Mouse (Mus musculus): Measurements from ENCODE around the gene Brpf3. TPM values are rescaled to one million over a fixed set of nuclear protein-coding genes. Genes with fewer than 3 reads are reported as not detected.

The Brpf3 gene
- polyA plus RNA-seq, 1 experiment from 2014 or later: 5.4 TPM

DNA sequence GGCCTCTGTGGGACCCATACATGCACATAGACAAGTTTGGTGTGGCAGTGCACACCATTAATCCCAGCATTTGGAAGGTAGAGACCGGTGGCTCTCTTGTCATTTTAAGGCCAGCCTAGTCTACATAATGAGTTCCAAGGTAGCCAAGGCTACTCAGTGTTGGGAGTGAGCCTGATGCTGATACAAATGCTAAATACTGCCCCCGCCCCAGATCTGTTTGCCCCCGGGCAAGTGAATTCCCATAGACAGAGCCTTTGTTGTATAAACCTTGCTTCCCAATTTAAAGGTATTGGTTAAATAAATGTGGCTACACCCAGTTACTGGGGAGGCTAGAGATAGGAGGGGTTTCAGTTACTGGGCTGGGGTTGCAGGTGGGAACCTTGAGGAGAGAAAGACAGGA lies 15.9 kb upstream of the Brpf3 start:
- WGBS: 93% methylated on average over 3 of the region's 3 CpGs
- Histone ChIP-seq H3K9me3 (replicated peaks; ENCODE audit: control insufficient read depth, low read length) (no peaks in the 10 kb centered on the region), H3K27me3 (replicated peaks; ENCODE audit: control insufficient read depth, insufficient read depth, low read length) (no peaks in the 10 kb centered on the region), H3K27ac (ENCODE audit: low read depth, low read length) (no peak overlapping the region), H3K4me2 (ENCODE audit: low read length) (no peak overlapping the region), H3K9ac (ENCODE audit: low read length) (no peak overlapping the region), H3K4me3 (ENCODE audit: low read depth, low read length) (no peak overlapping the region), H3K4me1 (ENCODE audit: control insufficient read depth, insufficient read depth, low read length) (no peaks in the 10 kb centered on the region), H3K36me3 (ENCODE audit: control insufficient read depth, insufficient read depth, low read length) (no peaks in the 10 kb centered on the region)
- DNase-seq (ENCODE audit: low spot score) (no peak), ATAC-seq (no peak)

DNA sequence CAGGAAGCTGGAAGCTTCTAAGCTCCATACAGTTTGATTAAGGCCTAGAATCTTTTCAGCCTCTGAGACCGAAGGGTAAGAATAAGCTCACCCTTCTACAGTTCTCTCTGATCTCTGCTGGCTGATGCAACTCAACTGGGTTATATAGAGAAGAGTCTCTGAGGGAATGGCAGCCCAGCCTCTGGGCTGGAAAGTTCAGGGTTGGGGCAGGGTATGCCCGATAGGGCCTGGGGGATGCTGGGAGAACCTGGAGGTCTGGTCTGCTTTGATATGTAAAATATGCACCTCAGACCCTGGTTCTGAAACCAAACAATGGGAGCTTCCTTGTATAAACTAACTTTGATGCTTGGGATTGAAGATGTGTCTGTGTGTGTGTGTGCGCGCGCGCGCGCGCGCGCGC lies 13.4 kb upstream of the Brpf3 start:
- Histone ChIP-seq H3K36me3 (ENCODE audit: control insufficient read depth, insufficient read depth, low read length) (no peaks in the 10 kb centered on the region), H3K9ac (ENCODE audit: low read length) (no peak overlapping the region), H3K4me1 (ENCODE audit: control insufficient read depth, insufficient read depth, low read length) (no peaks in the 10 kb centered on the region), H3K9me3 (replicated peaks; ENCODE audit: control insufficient read depth, low read length) (no peaks in the 10 kb centered on the region), H3K4me3 (ENCODE audit: low read depth, low read length) (no peak overlapping the region), H3K27ac (ENCODE audit: low read depth, low read length) (no peak overlapping the region), H3K4me2 (ENCODE audit: low read length) (no peak overlapping the region), H3K27me3 (replicated peaks; ENCODE audit: control insufficient read depth, insufficient read depth, low read length) (no peaks in the 10 kb centered on the region)
- 97% methylated on average over 12 of the region's 12 CpGs for WGBS
- ATAC-seq (no peak), DNase-seq (ENCODE audit: low spot score) (no peak)

DNA sequence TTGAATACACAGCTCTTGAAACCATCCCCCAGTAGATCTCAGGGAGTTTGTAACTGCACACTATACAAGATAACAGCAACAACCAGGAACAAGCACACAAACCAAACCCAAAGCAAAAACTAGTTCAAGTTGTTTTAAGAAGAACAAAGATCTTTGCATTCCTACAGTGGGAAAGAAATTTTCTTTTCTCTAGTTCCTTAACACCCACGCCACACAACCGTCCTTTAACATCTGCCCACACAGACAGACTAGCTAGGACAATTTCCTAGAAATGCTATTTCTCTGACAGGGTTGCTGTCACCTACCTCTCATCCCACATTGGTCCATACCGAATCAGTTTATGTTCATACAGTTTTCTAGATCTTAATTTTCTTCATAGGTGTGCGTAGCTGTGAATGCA lies 3.9 kb upstream of the Brpf3 start:
- no peak overlapping the region for H3K27ac ChIP-seq (ENCODE audit: low read depth, low read length)
- H3K27me3 ChIP-seq (replicated peaks; ENCODE audit: control insufficient read depth, insufficient read depth, low read length): no peaks in the 10 kb centered on the region
- DNase-seq (ENCODE audit: low spot score): no peak
- H3K9me3 ChIP-seq (replicated peaks; ENCODE audit: control insufficient read depth, low read length): no peaks in the 10 kb centered on the region
- H3K9ac ChIP-seq (ENCODE audit: low read length): no peak overlapping the region
- no peak overlapping the region for H3K4me2 ChIP-seq (ENCODE audit: low read length)
- 91% methylated on average over 4 of the region's 4 CpGs for WGBS
- no peak overlapping the region for H3K4me3 ChIP-seq (ENCODE audit: low read depth, low read length)
- no peak for ATAC-seq
- peaks cover 11% of the 10 kb centered on the region; the same call in 1 of the 2 replicates for H3K4me1 ChIP-seq (ENCODE audit: control insufficient read depth, insufficient read depth, low read length)
- no peaks in the 10 kb centered on the region for H3K36me3 ChIP-seq (ENCODE audit: control insufficient read depth, insufficient read depth, low read length)

DNA sequence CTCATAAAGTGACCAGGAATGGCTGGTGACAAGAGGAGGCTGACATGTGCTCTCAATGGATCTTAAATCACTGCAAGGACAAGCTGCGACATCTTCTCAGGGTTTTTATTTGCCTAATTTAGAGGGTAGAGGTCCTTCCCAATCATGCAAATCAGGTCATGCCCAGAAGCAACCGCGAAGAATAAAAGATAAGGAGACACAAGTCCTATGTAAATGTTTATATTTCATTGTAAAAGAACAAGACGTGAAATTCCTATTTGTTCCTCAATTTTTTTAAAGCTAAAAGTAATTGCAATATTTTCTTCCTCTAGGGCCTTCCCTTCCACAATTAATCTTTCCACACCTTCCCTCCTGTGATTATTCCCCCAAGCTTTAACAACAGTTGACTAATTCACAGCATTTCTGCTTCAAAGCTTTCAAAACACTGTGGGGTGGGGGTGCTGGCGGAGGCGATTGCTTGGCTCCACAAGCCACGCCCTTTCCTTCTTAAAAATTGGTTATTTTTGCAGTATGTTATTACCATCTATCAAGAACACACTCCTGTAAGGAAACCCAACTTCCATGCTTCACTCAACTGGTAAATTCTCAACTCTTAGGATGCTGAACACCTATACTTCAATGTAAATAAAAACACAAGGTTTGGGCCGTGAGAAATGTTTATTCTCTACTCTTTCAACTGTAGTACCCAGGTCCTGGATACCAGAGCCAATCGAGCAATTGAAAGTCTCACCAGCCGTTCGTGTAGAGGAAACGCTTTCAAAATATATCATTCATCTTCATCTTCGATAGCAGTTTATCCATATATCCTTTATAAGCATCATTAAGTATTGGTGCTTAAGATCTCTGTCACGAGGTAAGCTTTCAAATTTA lies 1.4 kb upstream of the Brpf3 start:
- ATAC-seq (no peak), DNase-seq (ENCODE audit: low spot score) (peak; percentile 14)
- Histone ChIP-seq H3K36me3 (ENCODE audit: control insufficient read depth, insufficient read depth, low read length) (no peaks in the 10 kb centered on the region), H3K4me2 (ENCODE audit: low read length) (peak overlapping the region; percentile 98), H3K4me3 (ENCODE audit: low read depth, low read length) (peak overlapping the region; percentile 79), H3K9ac (ENCODE audit: low read length) (peak overlapping the region; percentile 99; the same call in 1 of the 2 replicates), H3K4me1 (ENCODE audit: control insufficient read depth, insufficient read depth, low read length) (peaks cover 16% of the 10 kb centered on the region; the same call in 1 of the 2 replicates), H3K9me3 (replicated peaks; ENCODE audit: control insufficient read depth, low read length) (no peaks in the 10 kb centered on the region), H3K27ac (ENCODE audit: low read depth, low read length) (peak overlapping the region; percentile 15; the same call in 1 of the 2 replicates), H3K27me3 (replicated peaks; ENCODE audit: control insufficient read depth, insufficient read depth, low read length) (no peaks in the 10 kb centered on the region)
- 13% methylated on average over 14 of the region's 14 CpGs for WGBS

DNA sequence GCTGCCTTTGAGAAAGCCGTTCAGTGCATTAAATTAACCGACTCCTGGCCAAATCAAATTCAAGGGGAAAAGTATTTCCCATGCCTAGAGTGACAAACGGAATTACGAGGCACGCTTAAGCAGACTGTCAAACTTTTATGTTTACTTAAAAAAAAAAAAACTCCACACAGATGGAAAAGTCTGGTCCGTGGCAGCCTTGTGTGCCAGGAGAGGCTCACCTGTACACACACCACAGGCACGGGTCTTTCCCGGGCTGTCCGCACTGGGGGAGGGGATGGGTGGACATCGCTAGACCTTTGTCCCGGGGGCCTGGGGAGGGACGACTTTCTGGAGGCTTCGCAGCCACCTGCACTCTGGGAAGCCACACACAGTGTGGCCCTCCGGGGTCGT lies 614 bp upstream of the Brpf3 start:
- Histone ChIP-seq H3K9me3 (replicated peaks; ENCODE audit: control insufficient read depth, low read length) (no peaks in the 10 kb centered on the region), H3K27ac (ENCODE audit: low read depth, low read length) (peak overlapping the region; percentile 100), H3K27me3 (replicated peaks; ENCODE audit: control insufficient read depth, insufficient read depth, low read length) (no peaks in the 10 kb centered on the region), H3K4me1 (ENCODE audit: control insufficient read depth, insufficient read depth, low read length) (peaks cover 16% of the 10 kb centered on the region; the same call in 1 of the 2 replicates), H3K4me3 (ENCODE audit: low read depth, low read length) (peak overlapping the region; percentile 79), H3K9ac (ENCODE audit: low read length) (peak overlapping the region; percentile 99), H3K36me3 (ENCODE audit: control insufficient read depth, insufficient read depth, low read length) (no peaks in the 10 kb centered on the region), H3K4me2 (ENCODE audit: low read length) (peak overlapping the region; percentile 98)
- ATAC-seq (no peak), DNase-seq (ENCODE audit: low spot score) (peak; percentile 55)
- 0% methylated on average over 15 of the region's 15 CpGs for WGBS

DNA sequence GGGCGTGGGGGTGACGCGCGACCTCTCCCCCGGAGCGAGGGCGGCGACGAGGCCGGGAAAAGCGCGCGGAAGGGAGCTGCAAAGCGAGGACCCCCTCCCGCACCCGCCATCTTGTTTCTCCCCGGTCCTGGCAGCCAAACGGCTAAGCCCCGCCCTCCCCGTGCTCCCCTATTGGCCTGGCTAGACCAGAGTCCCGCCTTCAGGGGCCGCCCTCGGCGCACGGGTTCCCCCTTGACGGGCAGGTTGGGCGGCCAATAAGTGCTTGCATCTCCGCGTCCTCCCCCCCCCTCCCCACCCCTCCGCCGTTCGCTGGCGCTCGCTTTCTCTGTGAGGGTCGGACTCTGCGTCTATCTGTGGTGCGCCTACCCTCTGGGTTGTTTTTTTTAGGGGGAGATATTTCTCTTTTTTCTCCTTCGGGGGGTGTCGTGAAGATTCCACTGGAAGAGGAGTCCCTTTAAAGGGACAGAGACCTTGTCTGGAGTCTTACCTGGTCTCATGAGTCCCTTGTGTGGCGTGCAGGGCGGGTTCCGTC lies 650 bp downstream of the Brpf3 start:
- peak overlapping the region; percentile 99 for H3K9ac ChIP-seq (ENCODE audit: low read length)
- H3K27ac ChIP-seq (ENCODE audit: low read depth, low read length): peak overlapping the region; percentile 100
- H3K27me3 ChIP-seq (replicated peaks; ENCODE audit: control insufficient read depth, insufficient read depth, low read length): no peaks in the 10 kb centered on the region
- peak overlapping the region; percentile 79 for H3K4me3 ChIP-seq (ENCODE audit: low read depth, low read length)
- under 1% methylated on average over 32 of the region's 42 CpGs for WGBS
- H3K4me1 ChIP-seq (ENCODE audit: control insufficient read depth, insufficient read depth, low read length): peaks cover 16% of the 10 kb centered on the region; the same call in 1 of the 2 replicates
- peak; percentile 98 for ATAC-seq
- H3K4me2 ChIP-seq (ENCODE audit: low read length): peak overlapping the region; percentile 98
- DNase-seq (ENCODE audit: low spot score): peak; percentile 100
- H3K9me3 ChIP-seq (replicated peaks; ENCODE audit: control insufficient read depth, low read length): no peaks in the 10 kb centered on the region
- H3K36me3 ChIP-seq (ENCODE audit: control insufficient read depth, insufficient read depth, low read length): peaks cover 9% of the 10 kb centered on the region

DNA sequence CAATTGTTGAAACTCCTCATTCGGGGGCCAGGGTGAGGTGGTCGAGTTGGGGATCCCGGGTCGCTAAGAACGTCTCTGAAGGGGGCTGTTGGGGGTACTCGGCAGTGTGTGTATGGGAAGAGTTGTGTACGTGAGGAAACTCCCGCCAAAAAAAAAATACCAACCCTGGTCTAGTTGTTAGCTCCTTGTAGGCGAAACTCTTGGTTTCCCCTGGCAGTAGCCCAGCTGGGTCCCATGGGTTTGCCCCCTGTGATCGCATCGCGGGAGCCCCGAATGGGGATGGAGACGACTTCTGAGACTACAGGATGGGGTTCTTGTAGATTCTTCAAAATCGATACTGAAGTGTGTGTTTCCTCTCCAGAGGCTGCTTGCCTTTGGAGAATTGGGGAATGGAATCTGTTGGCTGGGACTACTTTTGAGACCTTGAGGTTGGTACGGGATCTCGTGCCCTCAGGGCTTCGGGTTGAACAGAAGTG lies 1.2 kb downstream of the Brpf3 start:
- Histone ChIP-seq H3K4me3 (ENCODE audit: low read depth, low read length) (peak overlapping the region; percentile 79), H3K36me3 (ENCODE audit: control insufficient read depth, insufficient read depth, low read length) (peaks cover 14% of the 10 kb centered on the region), H3K27me3 (replicated peaks; ENCODE audit: control insufficient read depth, insufficient read depth, low read length) (no peaks in the 10 kb centered on the region), H3K4me2 (ENCODE audit: low read length) (peak overlapping the region; percentile 76), H3K9ac (ENCODE audit: low read length) (peak overlapping the region; percentile 74), H3K27ac (ENCODE audit: low read depth, low read length) (peak overlapping the region; percentile 100; the same call in 1 of the 2 replicates), H3K4me1 (ENCODE audit: control insufficient read depth, insufficient read depth, low read length) (peaks cover 16% of the 10 kb centered on the region; the same call in 1 of the 2 replicates), H3K9me3 (replicated peaks; ENCODE audit: control insufficient read depth, low read length) (no peaks in the 10 kb centered on the region)
- under 1% methylated on average over 18 of the region's 18 CpGs for WGBS
- DNase-seq (ENCODE audit: low spot score): peak; percentile 53
- no peak for ATAC-seq

DNA sequence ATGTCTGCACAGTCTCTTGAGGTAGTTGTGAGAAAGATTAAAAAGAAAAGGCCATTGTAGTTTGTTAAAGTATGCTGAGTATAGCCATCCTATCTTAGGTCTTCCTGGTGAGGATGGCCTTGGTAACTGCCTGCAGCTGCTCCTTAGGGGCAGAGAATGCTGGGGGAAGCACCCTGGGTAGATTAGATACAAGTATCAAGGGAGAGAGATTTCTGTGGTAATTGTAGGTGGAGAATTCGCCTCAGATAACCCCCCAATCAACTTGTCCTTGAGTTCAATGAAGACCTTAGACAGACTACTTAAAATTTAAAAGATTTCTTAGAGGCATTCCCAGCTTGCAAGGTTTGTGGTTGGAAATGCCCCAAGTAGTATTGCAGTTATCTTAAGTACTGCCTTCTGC lies 2.4 kb downstream of the Brpf3 start:
- H3K4me3 ChIP-seq (ENCODE audit: low read depth, low read length): no peak overlapping the region
- no peaks in the 10 kb centered on the region for H3K27me3 ChIP-seq (replicated peaks; ENCODE audit: control insufficient read depth, insufficient read depth, low read length)
- ATAC-seq: no peak
- WGBS: 96% methylated on average over 1 of the region's 1 CpGs
- H3K4me1 ChIP-seq (ENCODE audit: control insufficient read depth, insufficient read depth, low read length): peaks cover 16% of the 10 kb centered on the region; the same call in 1 of the 2 replicates
- H3K9ac ChIP-seq (ENCODE audit: low read length): no peak overlapping the region
- H3K27ac ChIP-seq (ENCODE audit: low read depth, low read length): no peak overlapping the region
- no peaks in the 10 kb centered on the region for H3K9me3 ChIP-seq (replicated peaks; ENCODE audit: control insufficient read depth, low read length)
- H3K36me3 ChIP-seq (ENCODE audit: control insufficient read depth, insufficient read depth, low read length): peaks cover 26% of the 10 kb centered on the region
- DNase-seq (ENCODE audit: low spot score): no peak
- no peak overlapping the region for H3K4me2 ChIP-seq (ENCODE audit: low read length)

DNA sequence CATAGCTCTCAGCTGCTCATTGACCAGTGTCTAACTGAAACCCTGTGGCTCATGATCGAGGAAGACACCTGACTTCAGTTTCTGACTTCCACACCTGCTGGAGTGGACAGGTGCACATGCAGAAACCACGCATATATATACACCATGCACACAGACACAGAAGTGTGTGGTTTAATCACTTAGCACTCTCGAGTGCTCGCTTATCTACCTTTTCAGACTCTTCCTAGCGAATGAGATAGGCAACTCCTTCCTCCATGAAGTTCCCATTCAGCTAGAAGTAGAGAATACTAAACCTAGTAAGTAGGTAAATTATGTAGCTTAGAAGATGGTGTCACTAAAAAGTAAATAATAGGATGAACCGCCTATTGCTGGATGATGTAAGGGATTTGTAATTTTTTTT lies 4.1 kb downstream of the Brpf3 start:
- no peak overlapping the region for H3K4me3 ChIP-seq (ENCODE audit: low read depth, low read length)
- H3K4me1 ChIP-seq (ENCODE audit: control insufficient read depth, insufficient read depth, low read length): peaks cover 8% of the 10 kb centered on the region; the same call in 1 of the 2 replicates
- H3K9ac ChIP-seq (ENCODE audit: low read length): no peak overlapping the region
- no peaks in the 10 kb centered on the region for H3K27me3 ChIP-seq (replicated peaks; ENCODE audit: control insufficient read depth, insufficient read depth, low read length)
- ATAC-seq (no peak), DNase-seq (ENCODE audit: low spot score) (no peak)
- no peak overlapping the region for H3K4me2 ChIP-seq (ENCODE audit: low read length)
- peaks cover 42% of the 10 kb centered on the region for H3K36me3 ChIP-seq (ENCODE audit: control insufficient read depth, insufficient read depth, low read length)
- no peak overlapping the region for H3K27ac ChIP-seq (ENCODE audit: low read depth, low read length)
- WGBS: 94% methylated on average over 6 of the region's 6 CpGs
- H3K9me3 ChIP-seq (replicated peaks; ENCODE audit: control insufficient read depth, low read length): no peaks in the 10 kb centered on the region
